8 mouse cellular contexts compared by ENCODE assay signal in the genomic region with DNA sequence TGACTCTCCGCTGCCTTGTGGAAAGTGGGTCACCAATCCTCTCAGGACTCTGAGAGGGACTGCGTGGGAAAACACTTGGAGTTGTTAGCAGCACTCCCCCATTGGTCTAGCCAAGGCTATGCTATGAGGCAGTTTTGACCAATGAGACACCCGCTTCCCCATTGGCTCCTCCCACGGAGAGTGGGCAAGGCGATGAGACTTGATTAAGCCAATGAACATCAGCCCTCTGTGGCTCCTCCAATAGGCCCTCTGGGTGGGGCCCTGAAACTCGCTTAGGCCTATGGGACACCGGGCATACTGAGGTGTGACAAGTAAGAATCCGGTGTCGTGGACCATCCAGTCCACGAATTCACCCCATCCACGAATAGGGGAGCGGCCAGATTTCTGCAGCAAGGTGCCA. TPM values are rescaled to one million over a fixed set of nuclear protein-coding genes. Genes with fewer than 3 reads are reported as not detected.
DNase-seq lines count a peak whose midpoint lies in the region; ATAC-seq and TF ChIP-seq lines count a peak whose summit lies in the region.

No protein-coding gene starts in this region.

- DNase-seq in ES-E14 (ENCODE audit: low read depth, low spot score): peak; percentile 77
- no peak for DNase-seq in forebrain, embryonic 14.5 days (ENCODE audit: low spot score)
- peak; percentile 69 to 80 for DNase-seq in lung, adult 18-20 months
- peak; percentile 82 for DNase-seq in retina, postnatal 1 day
- no peak for DNase-seq in heart, postnatal 14 days

- 21% methylated on average over 12 of the region's 12 CpGs for WGBS in forebrain, embryonic 14.5 days
- 10% methylated on average over 12 of the region's 12 CpGs for WGBS in kidney, embryonic 15.5 days

- H3K4me1 ChIP-seq in ES-E14 (ENCODE audit: control insufficient read depth in 2 of 2, insufficient read depth in 2 of 2, low read length in 2 of 2, poor library complexity in 1 of 2): peaks cover 5 to 33% of the 10 kb centered on the region in 2 experiments; a peak in 3 of 4 replicates
- H3K4me1 ChIP-seq in brown adipose tissue, adult 24 weeks (ENCODE audit: control insufficient read depth, insufficient read depth, insufficient read length, low read length): peaks cover 8% of the 10 kb centered on the region
- H3K4me1 ChIP-seq in forebrain, embryonic 14.5 days (ENCODE audit: control insufficient read depth, insufficient read depth, low read length): peaks cover 9% of the 10 kb centered on the region
- peaks cover 23% of the 10 kb centered on the region for H3K4me1 ChIP-seq in kidney, embryonic 15.5 days

- intact Hi-C loops in heart, postnatal 14 days (cut with DNase I): no loop called here

- no peaks in the 10 kb centered on the region for H3K9me3 ChIP-seq in ES-E14 (ENCODE audit: control insufficient read depth, insufficient read depth, low read depth, low read length)
- H3K9me3 ChIP-seq in forebrain, embryonic 14.5 days (replicated peaks; ENCODE audit: control insufficient read depth, low read length): no peaks in the 10 kb centered on the region
- no peaks in the 10 kb centered on the region for H3K9me3 ChIP-seq in kidney, embryonic 15.5 days (replicated peaks)

- in situ Hi-C loops in ES-E14 (cut with MboI; ENCODE audit: low sequenced_read_pairs in 2 of 2, unreplicated experiment in 2 of 2): no loop called here

- H3K9ac ChIP-seq in ES-E14 (ENCODE audit: insufficient read depth, low read depth, low read length, poor library complexity, severe bottlenecking): peak overlapping the region; percentile 55
- no peak overlapping the region for H3K9ac ChIP-seq in forebrain, embryonic 14.5 days (ENCODE audit: low read length)
- H3K9ac ChIP-seq in kidney, embryonic 15.5 days: no peak overlapping the region

- H3K36me3 ChIP-seq in ES-E14 (ENCODE audit: control insufficient read depth, insufficient read depth, low read length, poor library complexity, severe bottlenecking): no peaks in the 10 kb centered on the region
- no peaks in the 10 kb centered on the region for H3K36me3 ChIP-seq in forebrain, embryonic 14.5 days (ENCODE audit: control insufficient read depth, insufficient read depth, low read length)
- no peaks in the 10 kb centered on the region for H3K36me3 ChIP-seq in kidney, embryonic 15.5 days

- H3K27ac ChIP-seq in ES-E14 (ENCODE audit: insufficient read depth, low read depth, low read length, poor library complexity, severe bottlenecking): no peak overlapping the region
- H3K27ac ChIP-seq in brown adipose tissue, adult 24 weeks (replicated peaks; ENCODE audit: low read depth, low read length): no peak overlapping the region
- no peak overlapping the region for H3K27ac ChIP-seq in forebrain, embryonic 14.5 days (ENCODE audit: low read depth, low read length)
- H3K27ac ChIP-seq in kidney, embryonic 15.5 days: peak overlapping the region; percentile 13; the same call in 1 of the 2 replicates

- no peak for ATAC-seq in forebrain, embryonic 14.5 days
- ATAC-seq in kidney, embryonic 15.5 days (replicated peaks; ENCODE audit: low FRiP score): peak; percentile 85
- ATAC-seq in inflammation-experienced regulatory T-cells, adult 6 months: no peak

- H3K4me3 ChIP-seq in ES-E14 (ENCODE audit: insufficient read depth in 1 of 2, low read depth in 1 of 2, low read length in 2 of 2, poor library complexity in 1 of 2, severe bottlenecking in 1 of 2): peak overlapping the region; percentile 62 to 73
- peak overlapping the region; percentile 37 for H3K4me3 ChIP-seq in brown adipose tissue, adult 24 weeks (ENCODE audit: insufficient read depth, low read depth, low read length)
- no peak overlapping the region for H3K4me3 ChIP-seq in forebrain, embryonic 14.5 days (ENCODE audit: low read depth, low read length)
- H3K4me3 ChIP-seq in kidney, embryonic 15.5 days (replicated peaks): peak overlapping the region; percentile 32

- H3K4me2 ChIP-seq in forebrain, embryonic 14.5 days (ENCODE audit: low read length): peak overlapping the region; percentile 33
- peak overlapping the region; percentile 58 for H3K4me2 ChIP-seq in kidney, embryonic 15.5 days

- H3K27me3 ChIP-seq in forebrain, embryonic 14.5 days (replicated peaks; ENCODE audit: control insufficient read depth, insufficient read depth, low read length): 0 out of 2 replicates have a peak, but pooled peaks cover 3% of the 10 kb centered on the region
- peaks cover 78% of the 10 kb centered on the region for H3K27me3 ChIP-seq in kidney, embryonic 15.5 days

TF ChIP-seq in ES-E14, 5 proteins besides CTCF, POLR2A, EP300 and RAD21:
- TF ChIP-seq CHD2 (IDR thresholded peaks at IDR 0.05; ENCODE audit: low read depth, low read length) (peak; percentile 72), HCFC1 (IDR thresholded peaks at IDR 0.05; ENCODE audit: borderline replicate concordance, insufficient read depth, low read length) (no peak)

RNA-seq across cellular contexts. Expression of a gene that starts 36.3 kb away (rescaled TPM):
- total RNA-seq in ES-E14 (2012; rRNA removed): 1.9 and 3.3 TPM in 2 replicates
- polyA plus RNA-seq in brown adipose tissue, adult 24 weeks (2012; ENCODE audit: insufficient read depth, insufficient read length, missing spikeins): 79.8 and 109 TPM in 2 replicates
- polyA plus RNA-seq in forebrain, embryonic 14.5 days (2014; fragmentation: Nextera tagmentation; extraction: Ambion mirVana): 0.22 and 0.40 TPM in 2 replicates
- 5.8 and 6.5 TPM in 2 replicates for polyA plus RNA-seq in kidney, embryonic 15.5 days (2015; fragmentation: Nextera tagmentation; extraction: Ambion mirVana)
- polyA plus RNA-seq in inflammation-experienced regulatory T-cells, adult 6 months (2017; shearing (Covaris generic)): under 1 TPM in 1 of 3 experiments, not detected in 2; 0.08 TPM
- total RNA-seq in heart, postnatal 14 days (2021): 1 to 10 TPM in 1 of 2 experiments, under 1 TPM in 1; 0.54 to 1.3 TPM

Comparison
In these comparisons a context has a peak if more than half of its experiments do, and no peak if none do; other contexts are left out.
1. DNase-seq: peak in ES-E14 (single experiment), lung, adult 18-20 months (2 of 2) and retina, postnatal 1 day (single experiment); none in forebrain, embryonic 14.5 days (single experiment) and heart, postnatal 14 days (0 of 2).
2. RNA of a gene that starts 36.3 kb away (polyA plus RNA-seq): 79.8 to 109 TPM in brown adipose tissue, adult 24 weeks; 5.8 to 6.5 TPM in kidney, embryonic 15.5 days, 0.22 to 0.40 TPM in forebrain, embryonic 14.5 days and 0.08 TPM in inflammation-experienced regulatory T-cells, adult 6 months; every median in the first group is over 10 times any median in the second.